Mouse (Mus musculus) bone marrow, adult 2 months (tissue): ENCODE data around the gene Fgf14. TPM values are rescaled to one million over a fixed set of nuclear protein-coding genes. Genes with fewer than 3 reads are reported as not detected.

ENCODE experiments used
- H3K27ac ChIP-seq: fragments of 200-500 bp; 2 replicates; pipeline ENCODE4 v1.5.1; 2012; ENCODE audit warnings: low read depth, mild to moderate bottlenecking, control low read depth, inconsistent platforms, low read length; ENCODE audit not compliant: control insufficient read depth, poor library complexity, insufficient read depth
- H3K4me1 ChIP-seq: fragments of 200-500 bp; 2 replicates; pipeline ENCODE4 v1.6.1; 2011; ENCODE audit warnings: low read length; ENCODE audit not compliant: control insufficient read depth, insufficient read depth
- H3K4me3 ChIP-seq: fragments of 200-500 bp; replicated peaks from 2 replicates; pipeline ENCODE3; 2011; ENCODE audit warnings: mild to moderate bottlenecking, low read depth, low read length, control low read depth; ENCODE audit not compliant: control insufficient read depth
- CTCF ChIP-seq: fragments of 200-500 bp; IDR thresholded peaks from 2 replicates; pipeline ENCODE4 v1.5.1; 2011; ENCODE audit warnings: low read length, control low read depth; ENCODE audit not compliant: control insufficient read depth, insufficient read depth
- POLR2A ChIP-seq: fragments of 200-500 bp; IDR thresholded peaks from 2 replicates; pipeline ENCODE4 v1.6.1; 2011; ENCODE audit warnings: low read depth, mild to moderate bottlenecking, control low read depth, low read length, borderline replicate concordance; ENCODE audit not compliant: control insufficient read depth
- WGBS: fragments of 180-500 bp; shearing (Covaris S2); methylation state at CpG from one replicate; pipeline ENCODE4 v1.1.7; 2018; 5-methylcytosine and 5-hydroxymethylcytosine counted together
- polyA plus RNA-seq: library from polyadenylated mRNA; stranded (reverse); fragments of >200 nt; gene quantifications from 2 replicates; pipeline ENCODE4 v1.2.4, GENCODE M21; 2011; ENCODE audit warnings: low replicate concordance; ENCODE audit not compliant: missing spikeins, insufficient read depth, insufficient read length

Gene Fgf14
- polyA plus RNA-seq, 1 experiment: not detected

DNA sequence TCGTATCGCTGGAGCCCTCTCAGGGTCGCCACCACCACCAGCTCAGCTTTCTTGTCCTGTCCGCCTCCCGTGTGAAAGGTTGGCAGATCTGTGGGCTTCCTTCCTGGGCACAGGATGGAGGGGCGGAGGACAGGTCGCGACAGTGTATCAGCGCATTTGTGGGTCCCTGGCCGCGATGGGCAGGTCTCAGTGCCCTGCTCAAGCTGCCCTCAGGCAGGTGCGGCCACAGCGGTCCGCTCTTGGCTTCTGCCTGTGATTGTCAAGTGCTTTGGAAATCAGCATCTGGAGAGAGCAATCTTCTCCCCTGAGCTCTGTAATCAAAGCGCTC is 484.1 kb downstream of the Fgf14 start:
- Histone ChIP-seq H3K27ac (no peak overlapping the region), H3K4me3 (no peak overlapping the region), H3K4me1 (no peaks in the 10 kb centered on the region)
- TF ChIP-seq POLR2A: no peak
- no peak for TF ChIP-seq CTCF
- 15% methylated on average over 15 of the region's 15 CpGs for WGBS

DNA sequence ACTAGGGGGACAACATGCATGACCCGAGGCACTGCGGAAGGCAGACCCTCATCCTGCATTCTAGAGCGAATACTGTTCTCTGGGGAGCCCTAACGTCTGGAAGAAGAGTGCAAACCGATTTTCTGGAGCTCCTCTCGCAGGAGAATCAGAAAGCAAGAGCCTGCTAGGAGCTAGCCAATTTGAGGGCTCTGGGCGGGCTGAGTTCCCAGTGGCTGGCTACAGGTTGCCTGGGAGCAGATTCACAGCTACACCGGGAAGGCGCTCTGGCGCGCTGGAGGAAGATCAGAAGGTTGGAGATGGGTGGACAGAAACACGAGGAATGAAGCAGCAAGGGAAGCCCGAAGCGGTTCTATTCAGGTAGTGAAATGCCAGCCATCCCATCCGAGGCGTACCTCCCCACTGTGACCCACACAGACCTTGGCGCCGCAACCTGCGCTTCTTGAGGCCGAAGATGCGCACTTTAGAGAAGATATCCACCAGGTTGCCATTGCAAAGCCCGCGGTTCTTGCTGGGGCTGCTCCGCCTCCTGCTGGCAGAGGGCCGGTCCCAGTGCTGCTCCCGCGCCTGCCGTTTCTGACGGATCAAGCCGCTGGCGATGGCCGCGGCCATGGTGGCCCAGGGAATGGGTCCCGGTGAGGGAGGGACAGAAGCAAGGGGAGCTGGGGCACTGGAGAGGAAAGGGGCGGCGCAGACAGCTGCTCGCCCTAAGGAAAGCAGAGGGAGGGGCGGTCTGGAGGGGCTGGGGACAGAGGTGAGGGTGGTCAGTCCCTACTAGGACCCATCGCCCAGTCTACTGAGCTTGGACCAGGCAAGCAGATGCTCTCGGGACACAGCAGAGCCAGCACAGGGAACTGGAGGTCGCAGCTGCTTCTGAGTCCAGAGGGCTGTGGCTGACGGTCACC is 484.8 kb downstream of the Fgf14 start:
- Histone ChIP-seq H3K4me3 (no peak overlapping the region), H3K4me1 (no peaks in the 10 kb centered on the region), H3K27ac (no peak overlapping the region)
- no peak for TF ChIP-seq POLR2A
- no peak for TF ChIP-seq CTCF
- 7% methylated on average over 42 of the region's 42 CpGs for WGBS

DNA sequence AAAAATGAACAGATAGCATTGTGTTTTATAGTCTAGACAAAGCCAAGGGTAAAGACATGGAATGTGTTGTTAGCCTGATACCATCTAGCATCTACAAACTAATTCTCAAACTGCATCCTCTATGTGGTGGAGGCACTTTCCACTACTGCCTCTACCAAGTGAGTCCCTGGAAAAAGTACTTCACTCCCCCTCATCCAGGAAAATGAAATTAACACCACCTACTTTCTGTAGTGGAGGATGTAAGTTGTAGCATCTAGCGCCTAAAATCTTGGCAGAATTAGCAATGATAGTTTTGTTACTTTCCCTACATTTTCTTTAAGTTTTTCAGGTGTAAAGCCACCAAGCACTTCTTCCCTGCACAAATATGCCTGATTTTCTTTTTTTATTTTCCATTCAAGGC is 496.7 kb downstream of the Fgf14 start:
- 58% methylated on average over 1 of the region's 1 CpGs for WGBS
- Histone ChIP-seq H3K4me1 (no peaks in the 10 kb centered on the region), H3K4me3 (no peak overlapping the region), H3K27ac (no peak overlapping the region)
- TF ChIP-seq POLR2A: no peak

DNA sequence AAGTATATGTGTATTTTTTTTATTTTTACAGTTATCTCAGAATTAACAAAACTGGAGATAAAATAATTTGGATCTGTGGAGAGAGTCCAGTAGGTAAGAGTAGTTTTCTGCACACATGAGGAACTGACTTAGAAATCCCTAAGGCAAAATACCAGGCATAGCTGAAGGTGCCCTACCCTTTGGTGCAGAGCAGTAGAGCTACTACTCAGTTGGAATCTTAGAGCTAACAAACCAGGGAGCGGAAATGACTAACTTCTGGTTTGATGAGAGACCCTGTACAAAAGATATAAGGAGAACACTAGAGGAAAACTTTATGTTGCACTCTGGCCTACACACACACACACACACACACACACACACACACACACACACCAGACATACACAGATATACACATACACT is 502.8 kb downstream of the Fgf14 start:
- Histone ChIP-seq H3K4me3 (no peak overlapping the region), H3K4me1 (no peaks in the 10 kb centered on the region), H3K27ac (no peak overlapping the region)
- TF ChIP-seq POLR2A: no peak
- no peak for TF ChIP-seq CTCF
- WGBS: 76% methylated on average over 1 of the region's 1 CpGs

DNA sequence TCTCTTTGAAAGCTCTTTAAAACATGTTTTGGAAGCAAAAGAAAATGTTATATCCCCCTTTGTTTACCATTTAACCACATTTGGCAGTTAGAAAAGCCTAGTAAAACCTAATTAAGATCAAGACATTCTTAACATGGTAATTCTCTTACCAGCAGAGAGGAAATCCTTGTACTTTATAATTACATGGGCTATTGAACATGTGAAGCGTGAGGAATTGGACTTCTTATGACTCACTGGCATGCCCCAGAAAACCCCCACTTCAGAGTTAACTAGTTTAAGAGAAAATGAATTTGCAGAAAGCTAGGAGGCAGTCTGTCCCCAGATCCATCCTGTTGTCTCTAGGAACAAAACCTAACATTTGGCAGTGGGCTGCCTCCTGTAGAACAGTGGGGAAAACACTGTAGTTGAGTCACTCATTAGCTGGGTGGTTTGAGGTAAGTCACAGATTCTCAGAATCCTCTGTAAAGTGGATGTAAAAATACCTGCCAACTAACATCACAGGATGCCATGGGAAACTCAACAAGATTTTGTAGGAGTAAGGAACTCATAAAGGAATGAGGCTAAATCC is 513.2 kb downstream of the Fgf14 start:
- Histone ChIP-seq H3K4me3 (no peak overlapping the region), H3K4me1 (no peaks in the 10 kb centered on the region), H3K27ac (no peak overlapping the region)
- WGBS: 53% methylated on average over 1 of the region's 1 CpGs
- TF ChIP-seq POLR2A (no peak), CTCF (no peak)

DNA sequence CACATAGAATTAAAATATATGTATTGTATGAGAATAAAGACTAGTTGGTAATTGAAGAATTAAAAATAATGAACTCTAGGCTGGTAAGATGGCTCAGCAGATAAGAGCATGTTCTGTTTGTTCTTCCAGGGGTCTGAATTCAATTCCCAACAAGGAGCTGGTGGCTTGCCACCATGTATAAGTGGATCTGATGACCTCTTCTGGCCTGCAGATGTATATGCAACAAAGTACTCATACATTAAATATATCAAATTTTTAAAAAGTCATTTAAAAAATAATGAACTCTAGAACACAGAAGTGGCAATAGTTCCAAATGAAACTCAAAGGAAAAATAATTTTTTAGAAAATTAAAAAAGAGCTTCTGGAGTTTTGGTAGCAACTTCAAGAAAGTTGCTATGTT is 529.5 kb downstream of the Fgf14 start:
- TF ChIP-seq CTCF: no peak
- TF ChIP-seq POLR2A: no peak
- H3K4me1 ChIP-seq: no peaks in the 10 kb centered on the region
- H3K4me3 ChIP-seq: no peak overlapping the region
- H3K27ac ChIP-seq: no peak overlapping the region

DNA sequence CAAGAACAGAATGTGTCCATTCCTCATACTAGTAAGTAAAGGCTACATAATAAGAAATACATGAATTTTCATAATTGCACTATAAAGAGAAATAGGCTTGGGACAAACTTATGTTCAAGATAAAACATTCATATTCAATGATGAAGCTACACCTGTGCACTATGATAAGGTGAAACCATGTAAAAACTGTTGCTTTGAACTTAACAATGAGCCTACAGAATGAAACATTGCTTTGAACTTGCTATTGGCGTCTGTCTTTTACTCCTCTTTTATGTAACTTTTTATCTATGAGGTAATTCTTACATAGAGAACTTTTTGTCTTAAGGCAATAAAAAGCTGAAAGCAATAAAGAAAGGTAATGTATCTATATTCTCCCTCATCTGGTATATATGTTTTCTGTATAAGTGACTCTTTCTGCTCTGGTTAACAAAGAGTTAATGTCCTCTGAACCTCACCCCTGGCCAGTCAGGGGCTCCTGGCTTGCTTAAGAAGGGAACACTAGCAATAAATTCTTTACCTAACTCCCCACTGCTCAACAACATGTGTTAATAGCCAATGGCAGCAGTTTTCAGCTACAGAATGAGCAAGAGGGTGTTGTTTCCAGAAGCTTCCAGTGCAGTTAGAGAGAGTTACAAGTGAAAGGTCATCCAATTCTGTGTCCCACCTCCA is 569.6 kb downstream of the Fgf14 start:
- H3K4me3 ChIP-seq: no peak overlapping the region
- TF ChIP-seq CTCF (no peak), POLR2A (no peak)
- 74% methylated on average over 1 of the region's 1 CpGs for WGBS

DNA sequence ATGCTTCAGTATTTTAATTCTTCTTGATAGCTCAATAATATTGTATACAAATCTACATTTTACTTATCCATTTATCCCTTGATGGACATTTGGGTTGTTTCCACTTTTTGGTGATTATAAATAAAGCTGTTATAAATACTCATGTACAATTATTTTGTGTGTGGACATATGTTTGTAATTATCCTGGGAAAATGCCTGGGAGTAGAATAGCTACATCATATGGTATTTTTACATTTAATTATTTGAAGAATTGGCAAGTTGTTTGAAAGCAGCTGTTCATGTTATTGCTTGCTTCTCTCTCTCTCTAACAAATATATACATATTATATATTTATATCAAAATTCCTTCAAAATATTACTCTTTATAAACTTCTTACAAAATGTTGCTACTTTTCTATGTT is 593.8 kb downstream of the Fgf14 start:
- no peaks in the 10 kb centered on the region for H3K4me1 ChIP-seq
- no peak overlapping the region for H3K27ac ChIP-seq
- H3K4me3 ChIP-seq: no peak overlapping the region
- TF ChIP-seq POLR2A: no peak
- no peak for TF ChIP-seq CTCF

More for the DNA sequence above, 569.6 kb downstream of the Fgf14 start:
- Histone ChIP-seq H3K27ac (no peak overlapping the region), H3K4me1 (no peaks in the 10 kb centered on the region)
